Mouse (Mus musculus) heart, postnatal 0 days (tissue): ENCODE data around the gene Lrat.

ENCODE experiments used
- CTCF ChIP-seq: IDR thresholded peaks from 2 replicates; pipeline ENCODE4 v1.5.1; 2016; ENCODE audit warnings: antibody characterized with exemption, control low read depth, low read depth
- EP300 ChIP-seq: IDR thresholded peaks from 2 replicates; pipeline ENCODE4 v1.6.1; 2016; ENCODE audit warnings: antibody characterized with exemption, low read depth

- TF ChIP-seq CTCF (no peak), EP300 (no peak)
Observed at GRCm38 (mm10) chr3:82903613-82904205, at the start of gene Lrat.
